Mouse (Mus musculus) embryonic stem cell, embryonic (primary cell): Measurements from ENCODE around the gene Slit3.

Source experiments
- CTCF ChIA-PET, 4 experiments: fragments of 300-600 bp in 2 of 4; fragments of 350-600 bp in 2 of 4; sonication (Branson Sonifier 250); formaldehyde crosslinking; loops; one replicate each; lab custom pipeline; 2022; ENCODE audit warnings: inconsistent platforms in 2 of 4; lab: Charles Lee
- POLR2A ChIA-PET, 4 experiments: fragments of 300-600 bp in 2 of 4; fragments of 350-600 bp in 2 of 4; sonication (Branson Sonifier 250); formaldehyde crosslinking; loops; one replicate each; lab custom pipeline; 2022; ENCODE audit warnings: antibody characterized with exemption in 4 of 4, inconsistent platforms in 1 of 4; lab: Charles Lee

Gene Slit3

GRCm38 (mm10) chr11:35569126-35569916 lies 448.3 kb downstream of the Slit3 start:
- CTCF ChIA-PET = no interaction called here
- POLR2A ChIA-PET = no interaction called here

- ChIA-PET POLR2A (no interaction called here), CTCF (no interaction called here)
These were observed 448.9 kb downstream of the Slit3 start for GRCm38 (mm10) chr11:35569957-35570356.

GRCm38 (mm10) chr11:35571910-35572309 lies 450.9 kb downstream of the Slit3 start:
- CTCF ChIA-PET = interaction anchor here in 1 of 4 experiments (0.7 kb wide), 1 partner anchor 127 kb away, joined by 3 read pairs; no protein-coding TSS in a partner anchor
- POLR2A ChIA-PET = interaction anchor here in 1 of 4 experiments (1.1 kb wide), 1 partner anchor 746 kb away, joined by 4 read pairs; no protein-coding TSS in a partner anchor

- ChIA-PET CTCF (no interaction called here), POLR2A (no interaction called here)
These were observed 457.8 kb downstream of the Slit3 start for GRCm38 (mm10) chr11:35578796-35579195.

- ChIA-PET POLR2A (interaction anchor here in 1 of 4 experiments (0.6 kb wide), 1 partner anchor 18 kb away, joined by 3 read pairs; no protein-coding TSS in a partner anchor), CTCF (no interaction called here)
These were observed 461.6 kb downstream of the Slit3 start for GRCm38 (mm10) chr11:35582591-35582990.

- CTCF ChIA-PET = no interaction called here
- POLR2A ChIA-PET = no interaction called here
These were observed 462.6 kb downstream of the Slit3 start for GRCm38 (mm10) chr11:35583633-35584032.

GRCm38 (mm10) chr11:35587174-35587959 lies 466.3 kb downstream of the Slit3 start:
- POLR2A ChIA-PET = interaction anchor here in 1 of 4 experiments (0.6 kb wide), 1 partner anchor 12 kb away, joined by 3 read pairs; no protein-coding TSS in a partner anchor
- CTCF ChIA-PET = interaction anchor here in 1 of 4 experiments (0.6 kb wide), 1 partner anchor 1326 kb away, joined by 4 read pairs; no protein-coding TSS in a partner anchor

GRCm38 (mm10) chr11:35589892-35590291 lies 468.9 kb downstream of the Slit3 start:
- POLR2A ChIA-PET = interaction anchor here in 1 of 4 experiments (0.6 kb wide), 1 partner anchor 10 kb away, joined by 10 read pairs; no protein-coding TSS in a partner anchor
- CTCF ChIA-PET = no interaction called here

GRCm38 (mm10) chr11:35593146-35594034 lies 472.4 kb downstream of the Slit3 start:
- CTCF ChIA-PET = no interaction called here
- POLR2A ChIA-PET = no interaction called here

GRCm38 (mm10) chr11:35596064-35596463 lies 475.0 kb downstream of the Slit3 start:
- ChIA-PET CTCF (no interaction called here), POLR2A (interaction anchor here in 1 of 4 experiments (0.6 kb wide), 1 partner anchor 69 kb away, joined by 3 read pairs; no protein-coding TSS in a partner anchor)

GRCm38 (mm10) chr11:35597882-35598281 lies 476.9 kb downstream of the Slit3 start:
- POLR2A ChIA-PET = interaction anchor here in 1 of 4 experiments (0.7 kb wide), 1 partner anchor 24 kb away, joined by 3 read pairs; no protein-coding TSS in a partner anchor
- CTCF ChIA-PET = interaction anchor here in 1 of 4 experiments (0.6 kb wide), 1 partner anchor 127 kb away, joined by 3 read pairs; no protein-coding TSS in a partner anchor

- POLR2A ChIA-PET = interaction anchor here in 2 of 4 experiments (0.6 kb wide), 3 partner anchors 12 to 761 kb away, joined by 3 to 5 read pairs (median 3); no protein-coding TSS in a partner anchor
- CTCF ChIA-PET = interaction anchor here in 2 of 4 experiments (0.6 to 0.7 kb wide), 2 partner anchors 123 to 128 kb away, joined by 3 read pairs; no protein-coding TSS in a partner anchor
These were observed 477.7 kb downstream of the Slit3 start for GRCm38 (mm10) chr11:35598732-35599131.

- ChIA-PET CTCF (no interaction called here), POLR2A (no interaction called here)
These were observed 480.7 kb downstream of the Slit3 start for GRCm38 (mm10) chr11:35601652-35602240.

- ChIA-PET CTCF (interaction anchor here in 1 of 4 experiments (1.0 kb wide), 1 partner anchor 62 kb away, joined by 4 read pairs; no protein-coding TSS in a partner anchor), POLR2A (no interaction called here)
These were observed 481.6 kb downstream of the Slit3 start for GRCm38 (mm10) chr11:35602586-35602985.

- CTCF ChIA-PET = interaction anchor here in 3 of 4 experiments (0.6 to 1.2 kb wide), 5 partner anchors 9 to 762 kb away, joined by 3 to 6 read pairs (median 3); no protein-coding TSS in a partner anchor
- POLR2A ChIA-PET = interaction anchor here in 1 of 4 experiments (0.7 kb wide), 1 partner anchor 50 kb away, joined by 3 read pairs; no protein-coding TSS in a partner anchor
These were observed 482.9 kb downstream of the Slit3 start for GRCm38 (mm10) chr11:35603946-35604345.

- ChIA-PET POLR2A (interaction anchor here in 2 of 4 experiments (0.7 kb wide), 2 partner anchors 49 to 396 kb away, joined by 3 read pairs; no protein-coding TSS in a partner anchor), CTCF (interaction anchor here in 3 of 4 experiments (0.6 to 1.1 kb wide), 3 partner anchors 88 to 763 kb away, joined by 3 to 6 read pairs (median 5); no protein-coding TSS in a partner anchor)
These were observed 484.1 kb downstream of the Slit3 start for GRCm38 (mm10) chr11:35604848-35605790.
